Mouse (Mus musculus): ENCODE results near the gene Rho.

DNA sequence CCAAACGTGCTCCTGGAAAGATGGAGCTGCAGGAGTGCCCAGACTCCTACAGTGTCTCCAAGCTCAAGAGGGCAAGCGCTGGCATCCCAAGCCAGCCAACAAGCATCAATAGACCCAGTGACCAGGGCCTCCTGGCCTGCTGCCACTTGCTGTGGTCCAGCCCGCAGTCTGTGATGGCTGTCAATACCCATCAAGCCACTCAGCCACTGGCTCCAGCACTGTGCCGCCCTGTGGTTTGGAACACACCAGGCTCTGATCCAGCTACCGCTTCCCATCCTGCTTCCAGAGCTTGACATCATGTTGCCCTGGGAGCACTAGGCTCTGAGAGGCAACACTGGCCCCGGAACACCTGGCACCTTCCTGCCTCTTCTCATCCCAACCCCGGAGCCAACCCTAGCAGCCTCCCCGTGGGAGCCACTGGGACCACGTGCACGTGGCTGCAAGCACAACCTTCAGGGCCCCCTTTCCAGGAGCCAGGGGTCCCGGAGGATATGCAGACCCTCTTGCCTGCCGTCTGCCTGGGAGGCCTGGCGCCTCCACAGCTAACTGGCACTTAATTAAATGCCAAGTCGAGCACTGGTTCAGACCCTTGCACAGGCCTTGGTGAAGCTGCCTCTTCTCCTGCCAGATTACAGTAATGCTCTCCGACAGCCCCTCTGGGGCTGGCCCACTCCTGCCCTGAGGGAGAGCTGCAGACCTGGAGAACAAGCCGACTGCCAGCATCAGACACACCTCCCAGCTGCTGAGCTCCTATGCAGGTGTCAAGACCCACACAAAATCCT lies 42.5 kb downstream of the Rho start:
- TF ChIP-seq POLR2A (IDR thresholded peaks at IDR 0.05; ENCODE audit: low read depth, low read length) (no peak), CTCF (conservative IDR thresholded peaks at IDR 0.05; ENCODE audit: insufficient read depth, insufficient read length, low read depth, low read length) (no peak)
